Mouse (Mus musculus): ENCODE measurements around the gene Fam189b. TPM values are rescaled to one million over a fixed set of nuclear protein-coding genes. Genes with fewer than 3 reads are reported as not detected.
A peak's percentile ranks its signal among the peaks of the same experiment; 100 is the strongest.

Gene Fam189b
- polyA plus RNA-seq (2016; fragmentation: Nextera tagmentation; extraction: Ambion mirVana): 30.2 and 38.7 TPM in 2 replicates

DNA sequence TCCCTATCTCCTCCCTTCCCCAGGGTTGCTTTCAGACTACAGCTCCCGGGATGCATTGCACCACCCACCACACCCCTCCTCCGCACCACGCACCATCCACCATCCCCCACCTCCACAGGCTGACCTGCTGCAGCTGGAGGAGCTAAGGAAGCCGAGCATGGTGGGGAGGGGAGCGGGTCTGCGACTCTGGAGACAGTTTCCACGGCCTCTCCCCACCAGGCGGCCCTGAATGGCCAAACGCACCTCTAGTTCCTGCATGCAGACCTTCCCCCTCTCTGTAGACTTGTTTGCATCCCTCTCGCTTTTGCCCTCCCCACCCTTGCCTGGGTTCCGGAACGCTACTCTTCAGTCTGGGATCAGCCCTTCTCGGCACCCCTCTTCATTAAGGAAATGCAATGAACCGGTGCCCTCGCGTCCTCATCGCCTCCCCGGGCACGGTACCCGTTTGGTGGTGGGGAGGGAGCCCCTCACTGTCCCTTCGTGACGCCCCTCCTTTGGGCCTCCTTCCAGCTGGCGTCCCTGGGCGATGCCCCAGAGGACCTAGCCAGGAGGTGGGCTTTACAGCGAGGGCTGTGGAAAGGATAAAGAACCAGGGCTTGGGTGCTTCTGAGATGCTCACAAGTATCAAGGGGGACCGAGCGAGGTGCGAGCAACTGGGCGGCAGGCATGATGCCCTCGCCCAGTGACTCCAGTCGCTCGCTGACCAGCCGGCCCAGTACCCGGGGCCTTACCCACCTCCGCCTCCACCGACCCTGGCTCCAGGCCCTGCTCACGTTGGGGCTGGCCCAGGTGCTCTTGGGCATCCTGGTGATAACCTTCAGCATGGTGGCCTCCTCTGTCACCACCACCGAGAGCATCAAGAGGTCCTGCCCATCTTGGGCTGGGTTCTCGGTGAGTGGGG lies at the start of gene Fam189b:
Gene Fam189b, plus strand, starts transcription at position 86 of the 901 bp plus-strand sequence.
- peaks cover 16% of the 10 kb centered on the region for H3K27me3 ChIP-seq (ENCODE audit: insufficient read depth, poor library complexity, severe bottlenecking)
- peaks cover 67% of the 10 kb centered on the region for H3K4me1 ChIP-seq (replicated peaks)
- WGBS: 4% methylated on average over 39 of the region's 39 CpGs
- H3K9me3 ChIP-seq: no peaks in the 10 kb centered on the region
- peak within 1 kb of the TSS; percentile 94 for H3K27ac ChIP-seq
- peak; percentile 88 for DNase-seq (ENCODE audit: low spot score)
- H3K36me3 ChIP-seq: peaks cover 59% of the 10 kb centered on the region
- H3K4me3 ChIP-seq: peak within 1 kb of the TSS; percentile 79

DNA sequence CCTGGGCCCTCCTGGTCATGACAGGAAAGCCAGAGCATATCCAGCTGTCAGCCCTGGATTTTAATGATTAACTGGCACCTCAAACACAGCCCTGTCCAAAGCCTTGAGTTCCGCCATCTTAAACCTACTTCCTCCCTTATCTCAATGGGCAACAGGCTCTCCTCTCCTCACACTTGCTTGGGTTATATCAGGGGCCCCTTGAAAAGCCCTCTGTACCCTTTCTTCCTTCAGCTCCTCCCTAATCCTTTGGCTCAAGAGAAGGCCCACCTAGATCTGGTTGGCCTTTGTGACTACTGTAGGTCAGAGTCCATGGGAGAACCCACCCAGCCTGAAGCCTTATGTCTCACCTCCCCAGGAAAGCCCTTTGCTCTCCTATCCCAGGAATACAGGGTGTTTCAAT lies 49.2 kb upstream of the Fam189b start:
- Histone ChIP-seq H3K36me3 (no peaks in the 10 kb centered on the region), H3K9me3 (no peaks in the 10 kb centered on the region), H3K4me3 (no peak overlapping the region), H3K4me1 (replicated peaks) (peaks cover 16% of the 10 kb centered on the region), H3K27me3 (ENCODE audit: insufficient read depth, poor library complexity, severe bottlenecking) (peaks cover 26% of the 10 kb centered on the region; the same call in 1 of the 2 replicates), H3K27ac (no peak overlapping the region)
- no peak for DNase-seq (ENCODE audit: low spot score)
- 97% methylated on average over 1 of the region's 1 CpGs for WGBS

DNA sequence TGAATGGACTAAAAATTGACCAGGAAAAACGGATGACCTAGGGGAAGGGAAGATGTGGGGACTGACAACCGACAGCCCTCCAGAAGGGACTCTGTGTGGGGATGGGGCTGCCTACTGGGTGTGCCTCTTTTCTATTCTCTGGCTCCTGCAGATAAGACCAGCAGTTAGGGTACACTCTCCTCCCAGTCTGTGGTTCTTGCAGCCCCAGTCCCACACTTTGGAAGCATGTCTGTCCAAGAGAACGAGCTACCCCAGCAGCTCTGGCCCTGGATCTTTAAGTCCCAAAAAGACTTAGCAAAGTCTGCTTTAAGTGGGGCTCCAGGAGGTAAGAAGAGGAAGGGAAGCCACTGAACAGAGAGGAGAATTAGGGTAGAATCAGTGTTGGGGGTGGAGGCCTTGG lies 47.0 kb upstream of the Fam189b start, which contains the start of gene Pklr:
Gene Pklr, plus strand, starts transcription at position 185 of the 400 bp plus-strand sequence.
- Histone ChIP-seq H3K27me3 (ENCODE audit: insufficient read depth, poor library complexity, severe bottlenecking) (peaks cover 24% of the 10 kb centered on the region; the same call in 1 of the 2 replicates), H3K4me1 (replicated peaks) (peaks cover 14% of the 10 kb centered on the region), H3K4me3 (peak within 1 kb of the TSS; percentile 28), H3K27ac (peak within 1 kb of the TSS; percentile 62), H3K36me3 (no peaks in the 10 kb centered on the region), H3K9me3 (no peaks in the 10 kb centered on the region)
- 61% methylated on average over 3 of the region's 3 CpGs for WGBS
- DNase-seq (ENCODE audit: low spot score): no peak

DNA sequence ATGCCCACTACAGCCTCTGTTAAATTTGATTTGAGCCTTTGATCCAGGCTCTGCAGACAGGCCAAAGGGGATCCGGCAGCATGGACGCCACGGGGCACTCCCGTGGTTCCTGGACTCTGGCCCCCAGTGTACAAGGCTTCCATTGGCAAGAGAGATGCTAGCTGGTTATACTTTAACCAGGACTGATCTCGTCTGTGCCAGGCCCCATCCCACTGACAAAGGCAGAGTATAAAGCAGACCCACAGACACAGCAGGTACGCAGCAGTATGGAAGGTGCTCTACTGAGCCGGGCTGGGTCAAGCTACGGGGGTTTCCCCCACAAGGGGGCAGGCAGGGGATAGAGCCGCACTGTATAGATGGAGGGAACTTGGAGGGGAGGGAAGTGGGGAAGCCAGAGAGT lies 46.6 kb upstream of the Fam189b start:
- Histone ChIP-seq H3K9me3 (no peaks in the 10 kb centered on the region), H3K4me3 (peak overlapping the region; percentile 28), H3K4me1 (replicated peaks) (peaks cover 14% of the 10 kb centered on the region), H3K27ac (peak overlapping the region; percentile 62), H3K27me3 (ENCODE audit: insufficient read depth, poor library complexity, severe bottlenecking) (peaks cover 24% of the 10 kb centered on the region; the same call in 1 of the 2 replicates), H3K36me3 (no peaks in the 10 kb centered on the region)
- 43% methylated on average over 9 of the region's 9 CpGs for WGBS
- no peak for DNase-seq (ENCODE audit: low spot score)

DNA sequence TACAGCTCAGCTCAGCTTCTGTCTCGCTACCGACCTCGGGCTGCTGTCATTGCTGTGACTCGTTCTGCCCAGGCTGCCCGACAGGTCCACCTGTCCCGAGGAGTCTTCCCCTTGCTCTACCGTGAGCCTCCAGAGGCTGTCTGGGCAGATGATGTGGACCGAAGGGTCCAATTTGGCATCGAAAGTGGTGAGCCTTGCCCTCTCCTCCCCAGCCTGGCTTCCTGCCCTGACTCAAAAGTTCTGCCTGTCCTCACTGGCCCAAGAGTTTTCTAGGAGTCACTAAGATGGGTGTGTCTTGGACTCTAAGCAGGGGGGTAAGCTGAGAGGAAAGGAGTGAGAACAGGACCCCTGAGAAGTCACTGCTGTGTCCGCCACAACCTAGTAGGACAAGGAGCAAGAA lies 38.1 kb upstream of the Fam189b start:
- no peak overlapping the region for H3K27ac ChIP-seq
- no peak for DNase-seq (ENCODE audit: low spot score)
- H3K9me3 ChIP-seq: no peaks in the 10 kb centered on the region
- H3K27me3 ChIP-seq (ENCODE audit: insufficient read depth, poor library complexity, severe bottlenecking): peaks cover 45% of the 10 kb centered on the region
- 83% methylated on average over 10 of the region's 10 CpGs for WGBS
- peaks cover 25% of the 10 kb centered on the region for H3K4me1 ChIP-seq (replicated peaks)
- H3K4me3 ChIP-seq: no peak overlapping the region
- H3K36me3 ChIP-seq: no peaks in the 10 kb centered on the region

DNA sequence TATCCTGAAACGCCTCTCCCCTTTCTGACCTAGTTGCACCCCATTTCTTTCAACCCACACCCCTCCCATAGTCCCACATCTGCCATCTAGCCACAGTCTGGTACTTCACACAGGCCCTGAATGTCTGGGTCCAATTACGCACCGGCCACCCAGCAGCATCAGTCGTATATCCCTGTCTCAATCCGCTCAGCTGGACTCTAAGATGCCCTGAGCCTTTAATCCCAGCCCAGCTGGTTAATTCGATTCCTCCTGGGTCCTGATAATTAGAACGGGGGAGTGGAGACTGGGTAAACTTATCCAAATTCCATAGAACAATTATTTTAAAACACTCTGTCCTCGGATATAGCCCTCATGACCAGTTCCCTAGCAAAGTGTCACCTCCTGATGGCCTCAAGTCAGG lies 37.4 kb upstream of the Fam189b start:
- no peaks in the 10 kb centered on the region for H3K9me3 ChIP-seq
- H3K4me3 ChIP-seq: no peak overlapping the region
- WGBS: 66% methylated on average over 8 of the region's 8 CpGs
- DNase-seq (ENCODE audit: low spot score): no peak
- H3K27me3 ChIP-seq (ENCODE audit: insufficient read depth, poor library complexity, severe bottlenecking): peaks cover 53% of the 10 kb centered on the region
- no peaks in the 10 kb centered on the region for H3K36me3 ChIP-seq
- H3K27ac ChIP-seq: no peak overlapping the region
- peaks cover 25% of the 10 kb centered on the region for H3K4me1 ChIP-seq (replicated peaks)

DNA sequence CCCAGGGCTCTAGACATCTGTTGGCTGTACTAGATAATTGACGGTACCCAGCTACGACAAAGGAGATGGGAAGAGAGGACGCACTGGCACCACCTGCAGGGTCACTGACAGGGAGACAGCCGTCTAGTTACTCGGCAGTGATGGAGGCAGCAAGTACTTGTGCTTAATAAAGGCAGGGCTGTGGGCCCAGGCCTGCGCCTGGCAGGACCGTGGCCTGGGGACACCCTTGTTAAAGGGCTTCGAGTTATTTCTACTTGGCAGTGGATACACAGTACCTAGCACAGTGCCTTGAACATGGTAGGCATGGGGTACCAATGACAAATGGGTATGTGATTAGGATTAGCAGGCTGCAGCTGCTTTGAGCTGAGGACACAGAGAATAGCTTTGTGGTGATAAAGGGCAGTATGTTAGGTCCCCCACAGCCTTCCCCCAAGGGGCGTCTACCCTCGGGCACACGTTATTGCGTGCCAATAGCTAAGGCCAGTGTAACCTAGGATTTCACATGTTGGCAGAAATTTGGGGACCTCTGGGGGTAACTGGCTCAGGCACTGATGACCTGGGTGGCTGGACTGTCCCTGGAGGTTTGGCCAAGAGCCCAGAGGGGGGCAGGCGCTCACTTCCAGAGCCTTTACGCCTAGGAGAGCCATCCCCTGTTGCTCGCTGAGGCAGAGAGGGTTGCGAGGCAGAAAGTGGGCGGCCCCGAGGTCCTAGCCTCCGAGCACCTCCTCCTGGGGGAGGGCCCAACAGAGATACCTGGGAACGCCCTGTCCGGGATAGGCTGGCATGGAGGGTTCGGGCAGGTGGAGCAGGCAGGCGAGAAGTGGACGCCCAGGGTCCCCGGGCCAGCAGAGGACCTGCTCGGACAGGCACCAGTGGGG lies 35.6 kb upstream of the Fam189b start:
- Histone ChIP-seq H3K27me3 (ENCODE audit: insufficient read depth, poor library complexity, severe bottlenecking) (peaks cover 64% of the 10 kb centered on the region), H3K36me3 (peaks cover 9% of the 10 kb centered on the region; the same call in 1 of the 2 replicates), H3K4me1 (replicated peaks) (peaks cover 25% of the 10 kb centered on the region), H3K4me3 (peak overlapping the region; percentile 40), H3K9me3 (no peaks in the 10 kb centered on the region), H3K27ac (peak overlapping the region; percentile 59)
- DNase-seq (ENCODE audit: low spot score): no peak
- WGBS: 21% methylated on average over 26 of the region's 26 CpGs

DNA sequence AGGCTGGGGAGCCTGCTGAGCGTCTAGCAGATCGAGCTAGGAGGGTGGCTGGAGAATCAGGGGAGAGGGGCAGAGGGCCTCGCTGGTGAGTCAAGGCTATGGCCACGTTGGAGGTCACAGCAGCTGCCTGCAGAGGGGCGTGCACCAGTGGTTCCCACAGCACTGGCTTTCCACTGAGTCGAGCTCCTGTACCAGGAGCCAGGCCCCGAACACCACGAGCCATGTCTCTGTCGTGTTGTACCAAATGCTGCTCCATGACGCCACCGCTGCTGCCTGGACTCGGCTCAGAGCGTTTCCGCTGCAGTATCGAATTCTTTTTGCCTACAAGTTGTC lies 35.0 kb upstream of the Fam189b start:
- peaks cover 25% of the 10 kb centered on the region for H3K4me1 ChIP-seq (replicated peaks)
- no peaks in the 10 kb centered on the region for H3K9me3 ChIP-seq
- peak overlapping the region; percentile 40 for H3K4me3 ChIP-seq
- peak overlapping the region; percentile 59 for H3K27ac ChIP-seq
- peaks cover 68% of the 10 kb centered on the region for H3K27me3 ChIP-seq (ENCODE audit: insufficient read depth, poor library complexity, severe bottlenecking)
- WGBS: 10% methylated on average over 15 of the region's 15 CpGs
- H3K36me3 ChIP-seq: peaks cover 13% of the 10 kb centered on the region; the same call in 1 of the 2 replicates
- no peak for DNase-seq (ENCODE audit: low spot score)

DNA sequence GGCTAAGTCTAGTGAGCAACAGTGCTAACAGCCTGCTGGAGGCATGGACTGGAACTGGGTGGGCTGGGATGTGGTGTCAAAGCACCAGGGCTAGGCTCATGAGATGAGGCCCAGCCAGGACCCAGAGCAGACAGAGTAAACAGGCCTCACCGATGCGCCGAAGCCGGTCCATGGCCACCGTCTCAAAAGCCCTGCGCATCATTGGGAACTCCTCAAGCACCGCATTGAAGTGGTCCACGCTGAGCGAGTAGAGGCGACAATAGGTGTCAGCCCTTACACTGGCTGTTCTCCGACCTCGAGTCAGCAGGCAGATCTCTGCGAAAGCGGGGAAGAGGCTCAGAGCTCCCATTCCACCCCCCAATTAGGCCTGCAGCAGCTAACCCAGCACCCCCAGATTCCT lies 34.4 kb upstream of the Fam189b start:
- H3K27me3 ChIP-seq (ENCODE audit: insufficient read depth, poor library complexity, severe bottlenecking): peaks cover 68% of the 10 kb centered on the region
- no peak for DNase-seq (ENCODE audit: low spot score)
- 67% methylated on average over 14 of the region's 14 CpGs for WGBS
- no peak overlapping the region for H3K27ac ChIP-seq
- peaks cover 25% of the 10 kb centered on the region for H3K4me1 ChIP-seq (replicated peaks)
- H3K36me3 ChIP-seq: peaks cover 13% of the 10 kb centered on the region; the same call in 1 of the 2 replicates
- peak overlapping the region; percentile 40; the same call in 1 of the 2 replicates for H3K4me3 ChIP-seq
- H3K9me3 ChIP-seq: no peaks in the 10 kb centered on the region

DNA sequence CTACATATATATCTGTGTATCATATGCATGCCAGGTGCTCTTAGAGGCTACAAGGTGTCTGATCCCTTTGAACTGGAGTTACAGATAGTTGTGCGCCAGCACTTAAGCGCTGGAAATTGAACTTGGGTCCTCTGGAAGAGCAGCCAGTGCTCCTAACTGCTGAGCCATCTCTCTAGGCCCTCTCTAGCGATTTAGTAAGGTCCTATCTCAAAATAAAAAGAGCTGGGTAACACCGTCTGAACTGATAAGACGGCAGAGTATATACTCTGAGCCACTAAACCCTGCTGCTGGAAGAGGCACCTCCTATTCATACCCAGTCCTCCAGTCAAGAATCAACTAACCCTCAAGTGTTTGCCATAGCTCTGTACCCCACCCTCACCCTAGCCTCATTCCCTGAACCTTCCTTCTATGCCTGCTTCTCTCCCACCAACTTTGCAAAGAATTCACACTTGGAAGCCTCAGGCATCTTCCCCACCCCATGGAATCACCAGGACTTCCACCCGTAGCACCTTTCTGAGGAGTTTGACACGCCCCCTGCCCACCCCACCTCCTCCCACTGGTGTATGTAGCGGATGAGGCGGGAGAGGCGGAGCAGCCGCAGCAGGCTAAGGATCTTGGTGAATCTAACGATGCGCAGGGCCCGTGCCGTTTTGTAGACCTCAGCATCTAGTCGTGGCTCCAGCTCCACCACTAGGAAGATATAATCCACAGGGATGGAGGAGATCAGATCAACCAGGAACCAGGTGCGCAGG lies 30.7 kb upstream of the Fam189b start:
- H3K36me3 ChIP-seq: peaks cover 13% of the 10 kb centered on the region; the same call in 1 of the 2 replicates
- no peak for DNase-seq (ENCODE audit: low spot score)
- no peak overlapping the region for H3K27ac ChIP-seq
- H3K9me3 ChIP-seq: no peaks in the 10 kb centered on the region
- no peak overlapping the region for H3K4me3 ChIP-seq
- H3K27me3 ChIP-seq (ENCODE audit: insufficient read depth, poor library complexity, severe bottlenecking): peaks cover 49% of the 10 kb centered on the region
- H3K4me1 ChIP-seq (replicated peaks): peaks cover 13% of the 10 kb centered on the region
- 65% methylated on average over 17 of the region's 17 CpGs for WGBS

DNA sequence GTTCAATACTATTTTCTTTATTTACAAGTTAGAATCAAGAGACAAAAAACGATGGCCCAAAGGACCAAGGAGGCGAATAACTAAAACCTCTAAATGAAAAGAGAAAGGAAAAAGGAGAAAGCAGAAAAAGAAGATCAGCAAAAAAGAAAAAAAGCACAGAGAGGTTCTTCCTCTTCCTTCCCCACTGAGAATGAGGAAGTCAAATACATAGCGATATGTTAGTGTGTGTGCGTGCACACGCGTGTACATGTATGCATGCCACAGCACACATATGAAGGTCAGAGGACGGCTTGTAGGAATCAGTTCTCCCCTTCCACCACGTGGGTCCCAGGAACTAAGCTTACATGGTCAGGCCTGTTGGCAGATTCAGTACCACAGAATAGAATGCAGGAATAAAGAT lies 26.0 kb upstream of the Fam189b start:
- H3K4me3 ChIP-seq: no peak overlapping the region
- no peak for DNase-seq (ENCODE audit: low spot score)
- peaks cover 26% of the 10 kb centered on the region for H3K4me1 ChIP-seq (replicated peaks)
- WGBS: 89% methylated on average over 8 of the region's 8 CpGs
- peaks cover 21% of the 10 kb centered on the region for H3K27me3 ChIP-seq (ENCODE audit: insufficient read depth, poor library complexity, severe bottlenecking)
- no peaks in the 10 kb centered on the region for H3K9me3 ChIP-seq
- H3K36me3 ChIP-seq: 0 out of 2 replicates have a peak, but pooled peaks cover 5% of the 10 kb centered on the region
- H3K27ac ChIP-seq: no peak overlapping the region

DNA sequence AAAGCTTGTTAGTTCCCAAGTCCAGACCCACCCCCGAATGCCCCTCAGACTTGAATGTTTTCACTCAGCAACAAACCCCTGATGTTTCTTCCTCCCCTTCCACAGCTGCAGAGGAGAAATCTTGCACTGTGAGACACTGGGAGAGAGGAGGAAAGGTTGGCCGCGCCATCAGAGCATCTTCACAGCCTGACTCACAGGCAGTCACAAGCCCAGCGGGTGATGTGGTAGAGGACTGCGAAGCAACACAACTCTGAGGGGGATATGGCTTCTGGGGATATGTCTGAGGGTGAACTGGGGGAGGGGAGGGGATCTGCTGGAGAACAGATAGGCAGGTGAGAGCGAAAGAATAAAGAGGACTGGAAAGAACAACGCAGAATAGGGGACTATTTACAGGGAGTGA lies 24.3 kb upstream of the Fam189b start:
- Histone ChIP-seq H3K27ac (no peak overlapping the region), H3K4me1 (replicated peaks) (peaks cover 26% of the 10 kb centered on the region), H3K4me3 (peak overlapping the region; percentile 80), H3K9me3 (no peaks in the 10 kb centered on the region), H3K36me3 (no peaks in the 10 kb centered on the region), H3K27me3 (ENCODE audit: insufficient read depth, poor library complexity, severe bottlenecking) (peaks cover 14% of the 10 kb centered on the region)
- DNase-seq (ENCODE audit: low spot score): no peak
- 18% methylated on average over 7 of the region's 7 CpGs for WGBS

All from hindbrain, embryonic 10.5 days (tissue).